ENCODE assay signal across 16 mouse cellular contexts in the genomic region with DNA sequence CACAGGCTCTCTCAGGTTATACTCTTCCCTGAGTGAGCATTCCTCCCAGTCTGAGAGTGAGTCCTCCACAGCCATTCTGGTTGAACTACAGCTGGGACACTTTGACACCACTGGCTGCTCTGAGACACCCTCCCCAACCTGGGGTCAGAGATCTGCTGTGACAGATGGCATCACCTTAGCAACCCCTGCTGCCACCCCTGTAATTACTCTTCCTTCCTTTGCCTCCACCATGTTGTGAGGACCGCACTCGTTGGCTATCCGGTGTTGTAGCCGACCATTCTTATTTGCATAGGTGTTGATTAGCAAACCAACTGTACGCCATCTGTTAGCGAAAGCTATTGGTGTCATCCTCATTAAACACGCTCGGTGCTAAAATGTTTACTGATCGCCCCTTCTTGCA.
DNase-seq lines count a peak whose midpoint lies in the region; ATAC-seq and TF ChIP-seq lines count a peak whose summit lies in the region.
"Had no signal": no experiment of that assay in that cellular context is flagged by ENCODE, and none has a peak within 500 bp of the region (broad histone marks: within the 10 kb centered on the region; RNA-seq: fewer than 3 reads in every experiment).

No protein-coding gene starts in this region.

- intact Hi-C loops in gastrocnemius, adult 2 months (cut with DNase I) = no loop called here
- intact Hi-C loops in gastrocnemius, postnatal 36 days (cut with DNase I) = loop anchor here (5.0 kb wide), 1 partner anchor 43 kb away; no protein-coding TSS in a partner anchor

- DNase-seq in gastrocnemius, adult 2 months = peak; percentile 34
- no peak for DNase-seq in gastrocnemius, postnatal 36 days
- DNase-seq in kidney, postnatal 0 days (ENCODE audit: low spot score) = peak; percentile 53
- DNase-seq in kidney, adult 9 months = no peak
- DNase-seq in adrenal gland, adult 18-20 months (ENCODE audit: low spot score in 2 of 2) = no peak
- DNase-seq: adrenal gland, adult 8-10 months; B cell, adult 2 months; cerebellum, adult 18-20 months; heart, postnatal 10 days; kidney, postnatal 36 days; liver, embryonic 13.5 days; thymus, postnatal 25 days had no signal

- WGBS in kidney, postnatal 0 days = 42% methylated on average over 9 of the region's 9 CpGs
- WGBS in forebrain, embryonic 13.5 days = 77% methylated on average over 9 of the region's 9 CpGs
- 61% methylated on average over 9 of the region's 9 CpGs for WGBS in neural tube, embryonic 14.5 days

- H3K9ac ChIP-seq in kidney, postnatal 0 days (ENCODE audit: low read depth, low read length) = no peak overlapping the region
- no peak overlapping the region for H3K9ac ChIP-seq in forebrain, embryonic 13.5 days
- no peak overlapping the region for H3K9ac ChIP-seq in neural tube, embryonic 14.5 days (replicated peaks; ENCODE audit: low read depth, low read length)
- H3K9ac ChIP-seq: liver, embryonic 13.5 days had no signal

- ATAC-seq in kidney, postnatal 0 days (replicated peaks; ENCODE audit: low FRiP score, low read depth) = peak; percentile 71; the same call in 1 of the 2 replicates
- ATAC-seq in forebrain, embryonic 13.5 days = peak; percentile 75
- peak; percentile 34; the same call in 1 of the 2 replicates for ATAC-seq in neural tube, embryonic 14.5 days (ENCODE audit: low read depth)

- no peak overlapping the region for H3K4me2 ChIP-seq in kidney, postnatal 0 days (ENCODE audit: low read length)
- no peak overlapping the region for H3K4me2 ChIP-seq in forebrain, embryonic 13.5 days
- H3K4me2 ChIP-seq in neural tube, embryonic 14.5 days (ENCODE audit: low read depth, low read length) = no peak overlapping the region
- H3K4me2 ChIP-seq: liver, embryonic 13.5 days had no signal

- no peaks in the 10 kb centered on the region for H3K9me3 ChIP-seq in kidney, postnatal 0 days (replicated peaks; ENCODE audit: low read length)
- H3K9me3 ChIP-seq in forebrain, embryonic 13.5 days (replicated peaks) = no peaks in the 10 kb centered on the region
- no peaks in the 10 kb centered on the region for H3K9me3 ChIP-seq in neural tube, embryonic 14.5 days (ENCODE audit: control insufficient read depth, low read length)
- H3K9me3 ChIP-seq: liver, embryonic 13.5 days had no signal

- TF ChIP-seq CTCF in gastrocnemius, adult 2 months (IDR thresholded peaks at IDR 0.05) = no peak
- TF ChIP-seq CTCF in kidney, postnatal 0 days (IDR thresholded peaks at IDR 0.05; ENCODE audit: low read depth) = no peak

- H3K4me1 ChIP-seq in kidney, postnatal 0 days (replicated peaks; ENCODE audit: insufficient read depth, low read length) = no peaks in the 10 kb centered on the region
- peaks cover 19% of the 10 kb centered on the region; the same call in 1 of the 2 replicates for H3K4me1 ChIP-seq in forebrain, embryonic 13.5 days
- 0 out of 2 replicates have a peak, but pooled peaks cover 3% of the 10 kb centered on the region for H3K4me1 ChIP-seq in neural tube, embryonic 14.5 days (ENCODE audit: control insufficient read depth, insufficient read depth, low read length)
- H3K4me1 ChIP-seq: liver, embryonic 13.5 days had no signal

- H3K36me3 ChIP-seq in kidney, postnatal 0 days (ENCODE audit: insufficient read depth, low read length) = 0 out of 2 replicates have a peak, but pooled peaks cover 7% of the 10 kb centered on the region
- H3K36me3 ChIP-seq in forebrain, embryonic 13.5 days (ENCODE audit: poor library complexity, severe bottlenecking) = peaks cover 17% of the 10 kb centered on the region
- no peaks in the 10 kb centered on the region for H3K36me3 ChIP-seq in neural tube, embryonic 14.5 days (ENCODE audit: control insufficient read depth, insufficient read depth, low read length)
- H3K36me3 ChIP-seq: liver, embryonic 13.5 days had no signal

- peak overlapping the region; percentile 72 for H3K27ac ChIP-seq in gastrocnemius, adult 2 months
- H3K27ac ChIP-seq in kidney, postnatal 0 days = no peak overlapping the region
- H3K27ac ChIP-seq in forebrain, embryonic 13.5 days = peak overlapping the region; percentile 59
- H3K27ac ChIP-seq in neural tube, embryonic 14.5 days (ENCODE audit: low read depth, low read length) = 0 out of 2 replicates have a peak overlapping the region, but pooled peaks have one; percentile 8
- H3K27ac ChIP-seq: liver, embryonic 13.5 days; stomach, postnatal 0 days had no signal

- H3K4me3 ChIP-seq in gastrocnemius, adult 2 months = no peak overlapping the region
- H3K4me3 ChIP-seq in kidney, postnatal 0 days (replicated peaks; ENCODE audit: low read depth, low read length) = no peak overlapping the region
- no peak overlapping the region for H3K4me3 ChIP-seq in forebrain, embryonic 13.5 days
- no peak overlapping the region for H3K4me3 ChIP-seq in neural tube, embryonic 14.5 days (ENCODE audit: low read depth, low read length)
- H3K4me3 ChIP-seq: liver, embryonic 13.5 days; myocyte had no signal

- H3K27me3 ChIP-seq in kidney, postnatal 0 days (ENCODE audit: insufficient read depth, low read length) = no peaks in the 10 kb centered on the region
- no peaks in the 10 kb centered on the region for H3K27me3 ChIP-seq in forebrain, embryonic 13.5 days
- no peaks in the 10 kb centered on the region for H3K27me3 ChIP-seq in neural tube, embryonic 14.5 days (ENCODE audit: control insufficient read depth, insufficient read depth, low read length)
- H3K27me3 ChIP-seq: liver, embryonic 13.5 days had no signal

Comparison
In these comparisons a context has a peak if more than half of its experiments do, and no peak if none do; other contexts are left out.
1. DNase-seq: peak in gastrocnemius, adult 2 months (single experiment) and kidney, postnatal 0 days (single experiment); none in gastrocnemius, postnatal 36 days (0 of 2), kidney, adult 9 months (single experiment) and adrenal gland, adult 18-20 months (0 of 2).
2. Peak in every context shown above with its lines, with median percentiles within 50 percentile points of each other: ATAC-seq.